Mouse (Mus musculus) heart, postnatal 4 days (tissue): ENCODE measurements around the gene 5730480H06Rik. TPM values are rescaled to one million over a fixed set of nuclear protein-coding genes. Genes with fewer than 3 reads are reported as not detected.

Experiments
- DNase-seq: peaks from one replicate; pipeline ENCODE4 v3.0.0; 2021
- total RNA-seq, 2 experiments: library from RNA; stranded (reverse); gene quantifications; 2 replicates each; pipeline ENCODE4 v1.2.3; 2021

The 5730480H06Rik gene
- total RNA-seq: 10 to 100 TPM; 10.9 to 12.6 TPM

GRCm38 (mm10) chr5:48327652-48328051, at the start of gene 5730480H06Rik:
Gene 5730480H06Rik, plus strand, starts transcription at chr5:48327952.
- DNase-seq: no peak

GRCm38 (mm10) chr5:48301186-48301585, 26.6 kb upstream of the 5730480H06Rik start:
- DNase-seq: peak; percentile 42

GRCm38 (mm10) chr5:48315057-48315602, 12.6 kb upstream of the 5730480H06Rik start:
- DNase-seq: no peak

GRCm38 (mm10) chr5:48320597-48320996, 7.2 kb upstream of the 5730480H06Rik start:
- no peak for DNase-seq

GRCm38 (mm10) chr5:48326221-48326620, 1.5 kb upstream of the 5730480H06Rik start:
- no peak for DNase-seq

GRCm38 (mm10) chr5:48329751-48330150, 2.0 kb downstream of the 5730480H06Rik start:
- no peak for DNase-seq

GRCm38 (mm10) chr5:48330817-48331216, 3.1 kb downstream of the 5730480H06Rik start:
- no peak for DNase-seq

- DNase-seq: no peak
Observed at GRCm38 (mm10) chr5:48331441-48331840, 3.7 kb downstream of the 5730480H06Rik start.

- DNase-seq: no peak
Observed at GRCm38 (mm10) chr5:48333407-48333806, 5.7 kb downstream of the 5730480H06Rik start.

GRCm38 (mm10) chr5:48333884-48334513, 6.2 kb downstream of the 5730480H06Rik start:
- DNase-seq: no peak

- DNase-seq: no peak
Observed at GRCm38 (mm10) chr5:48340808-48341433, 13.2 kb downstream of the 5730480H06Rik start.

- no peak for DNase-seq
Observed at GRCm38 (mm10) chr5:48345095-48345982, 17.6 kb downstream of the 5730480H06Rik start.

- DNase-seq: no peak
Observed at GRCm38 (mm10) chr5:48345983-48346648, 18.4 kb downstream of the 5730480H06Rik start.

- no peak for DNase-seq
Observed at GRCm38 (mm10) chr5:48349309-48349708, 21.6 kb downstream of the 5730480H06Rik start.

GRCm38 (mm10) chr5:48371890-48372766, 44.4 kb downstream of the 5730480H06Rik start:
- peak; percentile 93 for DNase-seq

- DNase-seq: peak; percentile 42
Observed at GRCm38 (mm10) chr5:48402497-48402896, 74.7 kb downstream of the 5730480H06Rik start.

GRCm38 (mm10) chr5:48408276-48408675, 80.5 kb downstream of the 5730480H06Rik start:
- DNase-seq: no peak

- DNase-seq: peak; percentile 16
Observed at GRCm38 (mm10) chr5:48410348-48410747, 82.6 kb downstream of the 5730480H06Rik start.

GRCm38 (mm10) chr5:48411462-48411861, 83.7 kb downstream of the 5730480H06Rik start:
- DNase-seq: no peak

GRCm38 (mm10) chr5:48412261-48412660, 84.5 kb downstream of the 5730480H06Rik start:
- no peak for DNase-seq

GRCm38 (mm10) chr5:48419741-48420140, 92.0 kb downstream of the 5730480H06Rik start:
- DNase-seq: no peak
